In genomic region chr5:53249431-53250061, GRCm38 (mm10) we compare ENCODE assay signal across 16 mouse cellular contexts. TPM values are rescaled to one million over a fixed set of nuclear protein-coding genes. Genes with fewer than 3 reads are reported as not detected.
DNase-seq lines count a peak whose midpoint lies in the region; ATAC-seq lines count a peak whose summit lies in the region.
"Had no signal": no experiment of that assay in that cellular context is flagged by ENCODE, and none has a peak within 500 bp of the region (broad histone marks: within the 10 kb centered on the region; RNA-seq: fewer than 3 reads in every experiment).

No protein-coding gene starts in this region.

- peak; percentile 81 for ATAC-seq in forebrain, embryonic 13.5 days
- ATAC-seq in hindbrain, embryonic 12.5 days (ENCODE audit: low FRiP score): peak; percentile 55; the same call in 1 of the 2 replicates
- peak; percentile 70 for ATAC-seq in midbrain, embryonic 15.5 days (replicated peaks)
- ATAC-seq: intestine, embryonic 15.5 days had no signal

- no peaks in the 10 kb centered on the region for H3K27me3 ChIP-seq in forebrain, embryonic 13.5 days
- peaks cover 16% of the 10 kb centered on the region for H3K27me3 ChIP-seq in hindbrain, embryonic 12.5 days
- H3K27me3 ChIP-seq in midbrain, embryonic 15.5 days (replicated peaks): 0 out of 2 replicates have a peak, but pooled peaks cover 4% of the 10 kb centered on the region
- H3K27me3 ChIP-seq: heart, embryonic 15.5 days; intestine, embryonic 15.5 days; neural tube, embryonic 12.5 days had no signal

- H3K9ac ChIP-seq in forebrain, embryonic 13.5 days: no peak overlapping the region
- H3K9ac ChIP-seq in hindbrain, embryonic 12.5 days: no peak overlapping the region
- no peak overlapping the region for H3K9ac ChIP-seq in midbrain, embryonic 15.5 days
- H3K9ac ChIP-seq: heart, embryonic 15.5 days; intestine, embryonic 15.5 days; lung, embryonic 14.5 days; neural tube, embryonic 12.5 days had no signal

- H3K4me2 ChIP-seq in forebrain, embryonic 13.5 days: no peak overlapping the region
- H3K4me2 ChIP-seq in hindbrain, embryonic 12.5 days (replicated peaks): no peak overlapping the region
- H3K4me2 ChIP-seq in midbrain, embryonic 15.5 days: no peak overlapping the region
- H3K4me2 ChIP-seq: heart, embryonic 15.5 days; intestine, embryonic 15.5 days; lung, embryonic 14.5 days; neural tube, embryonic 12.5 days had no signal

- H3K27ac ChIP-seq in forebrain, embryonic 13.5 days: peak overlapping the region; percentile 72
- no peak overlapping the region for H3K27ac ChIP-seq in hindbrain, embryonic 12.5 days
- H3K27ac ChIP-seq in midbrain, embryonic 15.5 days: no peak overlapping the region
- H3K27ac ChIP-seq: heart, embryonic 15.5 days; intestine, embryonic 15.5 days; layer of hippocampus, adult 2 months; neural tube, embryonic 12.5 days had no signal

- no peaks in the 10 kb centered on the region for H3K9me3 ChIP-seq in forebrain, embryonic 13.5 days (replicated peaks)
- H3K9me3 ChIP-seq in hindbrain, embryonic 12.5 days (replicated peaks): no peaks in the 10 kb centered on the region
- no peaks in the 10 kb centered on the region for H3K9me3 ChIP-seq in midbrain, embryonic 15.5 days
- H3K9me3 ChIP-seq: heart, embryonic 15.5 days; intestine, embryonic 15.5 days; neural tube, embryonic 12.5 days had no signal

- DNase-seq in left cerebral cortex, postnatal 4 days: peak; percentile 61
- DNase-seq in left cerebral cortex, adult 18-20 months (ENCODE audit: low spot score in 2 of 2): no peak
- no peak for DNase-seq in adipocyte (ENCODE audit: low spot score)
- no peak for DNase-seq in embryo, embryonic 11 days
- no peak for DNase-seq in spleen, postnatal 4 days (ENCODE audit: low spot score in 2 of 2)
- DNase-seq: cerebellum, adult 18-20 months; lung, embryonic 14.5 days; spleen, adult 18-20 months had no signal

- intact Hi-C loops in left cerebral cortex, postnatal 4 days (cut with DNase I): no loop called here

- no peak overlapping the region for H3K4me3 ChIP-seq in forebrain, embryonic 13.5 days
- H3K4me3 ChIP-seq in hindbrain, embryonic 12.5 days: no peak overlapping the region
- no peak overlapping the region for H3K4me3 ChIP-seq in midbrain, embryonic 15.5 days
- H3K4me3 ChIP-seq: heart, embryonic 15.5 days; intestine, embryonic 15.5 days; layer of hippocampus, adult 2 months; neural tube, embryonic 12.5 days had no signal

- peaks cover 26% of the 10 kb centered on the region for H3K4me1 ChIP-seq in forebrain, embryonic 13.5 days
- H3K4me1 ChIP-seq in hindbrain, embryonic 12.5 days: peaks cover 4% of the 10 kb centered on the region; the same call in 1 of the 2 replicates
- peaks cover 6% of the 10 kb centered on the region; the same call in 1 of the 2 replicates for H3K4me1 ChIP-seq in midbrain, embryonic 15.5 days
- H3K4me1 ChIP-seq: intestine, embryonic 15.5 days; neural tube, embryonic 12.5 days had no signal

- 50% methylated on average over 4 of the region's 4 CpGs for WGBS in forebrain, embryonic 13.5 days
- WGBS in hindbrain, embryonic 12.5 days: 71% methylated on average over 4 of the region's 4 CpGs
- 52% methylated on average over 4 of the region's 4 CpGs for WGBS in midbrain, embryonic 15.5 days

- no peaks in the 10 kb centered on the region for H3K36me3 ChIP-seq in forebrain, embryonic 13.5 days (ENCODE audit: poor library complexity, severe bottlenecking)
- no peaks in the 10 kb centered on the region for H3K36me3 ChIP-seq in hindbrain, embryonic 12.5 days
- no peaks in the 10 kb centered on the region for H3K36me3 ChIP-seq in midbrain, embryonic 15.5 days (replicated peaks)
- H3K36me3 ChIP-seq: heart, embryonic 15.5 days; intestine, embryonic 15.5 days; neural tube, embryonic 12.5 days had no signal

RNA-seq across cellular contexts. Expression of gene Smim20, which starts 17.3 kb away (rescaled TPM):
- 10 to 100 TPM; 25.7 to 27.6 TPM for total RNA-seq in left cerebral cortex, postnatal 4 days (2021)
- 10 to 100 TPM; 29.2 to 34.2 TPM for total RNA-seq in left cerebral cortex, adult 18-20 months (2021)
- 64.8 and 70.7 TPM in 2 replicates for polyA plus RNA-seq in forebrain, embryonic 13.5 days (2015; fragmentation: Nextera tagmentation; extraction: Ambion mirVana)
- polyA plus RNA-seq in hindbrain, embryonic 12.5 days (2016; fragmentation: Nextera tagmentation; extraction: Ambion mirVana): 62.9 and 63.0 TPM in 2 replicates
- polyA plus RNA-seq in midbrain, embryonic 15.5 days (2015; fragmentation: Nextera tagmentation; extraction: Ambion mirVana): 67.8 and 69.4 TPM in 2 replicates

RNA-seq across cellular contexts. Expression of gene Sel1l3, which starts 35.8 kb away (rescaled TPM):
- total RNA-seq in left cerebral cortex, postnatal 4 days (2021): 10 to 100 TPM; 51.9 to 60.8 TPM
- total RNA-seq in left cerebral cortex, adult 18-20 months (2021): 10 to 100 TPM; 56.9 to 63.9 TPM
- polyA plus RNA-seq in forebrain, embryonic 13.5 days (2015; fragmentation: Nextera tagmentation; extraction: Ambion mirVana): 7.0 and 8.5 TPM in 2 replicates
- polyA plus RNA-seq in hindbrain, embryonic 12.5 days (2016; fragmentation: Nextera tagmentation; extraction: Ambion mirVana): 4.8 and 5.1 TPM in 2 replicates
- polyA plus RNA-seq in midbrain, embryonic 15.5 days (2015; fragmentation: Nextera tagmentation; extraction: Ambion mirVana): 6.1 and 7.3 TPM in 2 replicates
- total RNA-seq: megakaryocyte-erythroid progenitor cell, adult 5-6 weeks had no signal
